Mouse (Mus musculus) heart, postnatal 4 days (tissue): Measurements from ENCODE around the gene Ffar1. TPM values are rescaled to one million over a fixed set of nuclear protein-coding genes. Genes with fewer than 3 reads are reported as not detected.

Experiments
- total RNA-seq, 2 experiments: library from RNA; stranded (reverse); gene quantifications; 2 replicates each; pipeline ENCODE4 v1.2.3; 2021

The Ffar1 gene
- total RNA-seq, 2 experiments from 2014 or later, result not detected

Other genes starting within 250 kb of the Ffar1 start
- gene Upk1a, start 248.7 kb downstream of the Ffar1 start, total RNA-seq, result under 1 TPM; 0.62 to 0.86 TPM
- 1,000 to 10,000 TPM; 2,883 to 3,014 TPM for gene Cox6b1, start 235.4 kb downstream of the Ffar1 start, total RNA-seq
- not detected for gene Etv2, start 225.7 kb downstream of the Ffar1 start, total RNA-seq
- gene Rbm42, start 211.2 kb downstream of the Ffar1 start, total RNA-seq, result 10 to 100 TPM; 58.8 to 62.2 TPM
- gene Haus5, start 196.6 kb downstream of the Ffar1 start, total RNA-seq, result 10 to 100 TPM; 13.1 to 16.6 TPM
- not detected for gene Pmis2, start 190.0 kb downstream of the Ffar1 start, total RNA-seq
- not detected for gene 2200002J24Rik, start 162.6 kb downstream of the Ffar1 start, total RNA-seq
- under 1 TPM; 0.14 to 0.74 TPM for gene Atp4a, start 149.4 kb downstream of the Ffar1 start, total RNA-seq
- 100 to 1,000 TPM; 208 to 221 TPM for gene Tmem147, start 132.0 kb downstream of the Ffar1 start, total RNA-seq
- gene Gapdhs, start 117.9 kb downstream of the Ffar1 start, total RNA-seq, result not detected
- 1 to 10 TPM; 4.8 to 5.1 TPM for gene Sbsn, start 110.1 kb downstream of the Ffar1 start, total RNA-seq
- 1 to 10 TPM; 4.6 to 5.7 TPM for gene Dmkn, start 97.8 kb downstream of the Ffar1 start, total RNA-seq
- gene Krtdap, start 73.7 kb downstream of the Ffar1 start, total RNA-seq, result not detected
- not detected for gene Ffar2, start 37.8 kb downstream of the Ffar1 start, total RNA-seq
- gene Ffar3, start 5.4 kb downstream of the Ffar1 start, total RNA-seq, result not detected
- 1 to 10 TPM in 1 of 2 experiments, under 1 TPM in 1; 0.09 to 1.2 TPM for gene Cd22, start 18.8 kb upstream of the Ffar1 start, total RNA-seq
- gene Mag, start 53.3 kb upstream of the Ffar1 start, total RNA-seq, result 1 to 10 TPM in 1 of 2 experiments, under 1 TPM in 1; 0.31 to 1.3 TPM
- 1 to 10 TPM in 1 of 2 experiments, under 1 TPM in 1; 0.76 to 1.2 TPM for gene Hamp2, start 63.1 kb upstream of the Ffar1 start, total RNA-seq
- gene Hamp, start 82.5 kb upstream of the Ffar1 start, total RNA-seq, result 1 to 10 TPM; 1.6 to 1.9 TPM
- gene Usf2, start 95.2 kb upstream of the Ffar1 start, total RNA-seq, result 100 to 1,000 TPM; 100 to 103 TPM
- 1 to 10 TPM; 5.5 to 5.6 TPM for gene Lsr, start 111.9 kb upstream of the Ffar1 start, total RNA-seq
- gene Fam187b, start 112.2 kb upstream of the Ffar1 start, total RNA-seq, result under 1 TPM; 0.36 TPM
- gene Fxyd5, start 180.9 kb upstream of the Ffar1 start, total RNA-seq, result 10 to 100 TPM; 28.9 to 31.7 TPM
- 1 to 10 TPM in 1 of 2 experiments, under 1 TPM in 1; 0.98 to 2.4 TPM for gene Fxyd7, start 189.9 kb upstream of the Ffar1 start, total RNA-seq
- 100 to 1,000 TPM; 646 to 728 TPM for gene Fxyd1, start 195.6 kb upstream of the Ffar1 start, total RNA-seq
- gene Lgi4, start 197.8 kb upstream of the Ffar1 start, total RNA-seq, result 1 to 10 TPM in 1 of 2 experiments, under 1 TPM in 1; 0.95 to 1.4 TPM
- gene Fxyd3, start 215.1 kb upstream of the Ffar1 start, total RNA-seq, result 1 to 10 TPM; 2.0 to 3.5 TPM